Mouse (Mus musculus): ENCODE data around the gene Rptor. TPM values are rescaled to one million over a fixed set of nuclear protein-coding genes. Genes with fewer than 3 reads are reported as not detected.

Gene Rptor
- total and polyA plus RNA-seq, 2 experiments from 2014 or later: 8.5 to 64.8 TPM

- no peak for DNase-seq (ENCODE audit: low spot score)
- no peak for TF ChIP-seq CTCF (IDR thresholded peaks at IDR 0.05)
- H3K27me3 ChIP-seq (ENCODE audit: insufficient read depth, low read length): no peaks in the 10 kb centered on the region; the same call in 1 of the 2 replicates
- H3K36me3 ChIP-seq (ENCODE audit: insufficient read depth, low read length): no peaks in the 10 kb centered on the region
- H3K9ac ChIP-seq (replicated peaks; ENCODE audit: low read length, poor library complexity, severe bottlenecking): no peak overlapping the region
- no peak overlapping the region for H3K4me3 ChIP-seq (ENCODE audit: low read depth, low read length)
- 36% methylated on average over 6 of the region's 6 CpGs for WGBS
- H3K4me1 ChIP-seq (ENCODE audit: insufficient read depth, low read length): peaks cover 15% of the 10 kb centered on the region
- no peak for ATAC-seq (ENCODE audit: low FRiP score)
- H3K9me3 ChIP-seq (ENCODE audit: low read length): no peaks in the 10 kb centered on the region
- H3K27ac ChIP-seq (ENCODE audit: low read depth, low read length): no peak overlapping the region
- H3K4me2 ChIP-seq (ENCODE audit: low read depth, low read length, poor library complexity, severe bottlenecking): no peak overlapping the region
These were observed 40.4 kb upstream of the Rptor start for GRCm38 (mm10) chr11:119562286-119562685.

GRCm38 (mm10) chr11:119563166-119563565, 39.5 kb upstream of the Rptor start:
- TF ChIP-seq CTCF (IDR thresholded peaks at IDR 0.05): no peak
- Histone ChIP-seq H3K4me1 (ENCODE audit: insufficient read depth, low read length) (peaks cover 12% of the 10 kb centered on the region), H3K27me3 (ENCODE audit: insufficient read depth, low read length) (no peaks in the 10 kb centered on the region; the same call in 1 of the 2 replicates), H3K27ac (ENCODE audit: low read depth, low read length) (no peak overlapping the region), H3K9me3 (ENCODE audit: low read length) (no peaks in the 10 kb centered on the region), H3K4me3 (ENCODE audit: low read depth, low read length) (no peak overlapping the region), H3K36me3 (ENCODE audit: insufficient read depth, low read length) (no peaks in the 10 kb centered on the region), H3K9ac (replicated peaks; ENCODE audit: low read length, poor library complexity, severe bottlenecking) (no peak overlapping the region), H3K4me2 (ENCODE audit: low read depth, low read length, poor library complexity, severe bottlenecking) (no peak overlapping the region)
- no peak for DNase-seq (ENCODE audit: low spot score)
- 73% methylated on average over 9 of the region's 9 CpGs for WGBS
- ATAC-seq (ENCODE audit: low FRiP score): no peak

GRCm38 (mm10) chr11:119564383-119564782, 38.3 kb upstream of the Rptor start:
- TF ChIP-seq CTCF (IDR thresholded peaks at IDR 0.05): no peak
- no peak overlapping the region for H3K4me3 ChIP-seq (ENCODE audit: low read depth, low read length)
- no peaks in the 10 kb centered on the region; the same call in 1 of the 2 replicates for H3K27me3 ChIP-seq (ENCODE audit: insufficient read depth, low read length)
- no peak overlapping the region for H3K4me2 ChIP-seq (ENCODE audit: low read depth, low read length, poor library complexity, severe bottlenecking)
- WGBS: 79% methylated on average over 10 of the region's 10 CpGs
- H3K4me1 ChIP-seq (ENCODE audit: insufficient read depth, low read length): peaks cover 7% of the 10 kb centered on the region
- H3K9me3 ChIP-seq (ENCODE audit: low read length): no peaks in the 10 kb centered on the region
- no peak for DNase-seq (ENCODE audit: low spot score)
- no peak overlapping the region for H3K9ac ChIP-seq (replicated peaks; ENCODE audit: low read length, poor library complexity, severe bottlenecking)
- ATAC-seq (ENCODE audit: low FRiP score): no peak
- H3K36me3 ChIP-seq (ENCODE audit: insufficient read depth, low read length): no peaks in the 10 kb centered on the region
- H3K27ac ChIP-seq (ENCODE audit: low read depth, low read length): no peak overlapping the region

- no peak overlapping the region for H3K4me3 ChIP-seq (ENCODE audit: low read depth, low read length)
- H3K9me3 ChIP-seq (ENCODE audit: low read length): no peaks in the 10 kb centered on the region
- no peak overlapping the region for H3K9ac ChIP-seq (replicated peaks; ENCODE audit: low read length, poor library complexity, severe bottlenecking)
- H3K4me2 ChIP-seq (ENCODE audit: low read depth, low read length, poor library complexity, severe bottlenecking): no peak overlapping the region
- DNase-seq (ENCODE audit: low spot score) (no peak), ATAC-seq (ENCODE audit: low FRiP score) (peak; percentile 23; the same call in 1 of the 2 replicates)
- no peaks in the 10 kb centered on the region for H3K36me3 ChIP-seq (ENCODE audit: insufficient read depth, low read length)
- H3K27me3 ChIP-seq (ENCODE audit: insufficient read depth, low read length): no peaks in the 10 kb centered on the region; the same call in 1 of the 2 replicates
- peak overlapping the region; percentile 65 for H3K27ac ChIP-seq (ENCODE audit: low read depth, low read length)
- TF ChIP-seq CTCF (IDR thresholded peaks at IDR 0.05): no peak
- peaks cover 6% of the 10 kb centered on the region for H3K4me1 ChIP-seq (ENCODE audit: insufficient read depth, low read length)
- WGBS: 58% methylated on average over 7 of the region's 7 CpGs
These were observed 37.7 kb upstream of the Rptor start for GRCm38 (mm10) chr11:119565021-119565420.

GRCm38 (mm10) chr11:119565684-119566083, 37.0 kb upstream of the Rptor start:
- WGBS: 22% methylated on average over 10 of the region's 10 CpGs
- H3K9me3 ChIP-seq (ENCODE audit: low read length): no peaks in the 10 kb centered on the region
- H3K27ac ChIP-seq (ENCODE audit: low read depth, low read length): peak overlapping the region; percentile 65; the same call in 1 of the 2 replicates
- H3K4me1 ChIP-seq (ENCODE audit: insufficient read depth, low read length): peaks cover 6% of the 10 kb centered on the region
- ATAC-seq (ENCODE audit: low FRiP score) (peak; percentile 54; the same call in 1 of the 2 replicates), DNase-seq (ENCODE audit: low spot score) (peak; percentile 42)
- H3K4me3 ChIP-seq (ENCODE audit: low read depth, low read length): no peak overlapping the region
- no peak overlapping the region for H3K9ac ChIP-seq (replicated peaks; ENCODE audit: low read length, poor library complexity, severe bottlenecking)
- TF ChIP-seq CTCF (IDR thresholded peaks at IDR 0.05): no peak
- no peaks in the 10 kb centered on the region; the same call in 1 of the 2 replicates for H3K27me3 ChIP-seq (ENCODE audit: insufficient read depth, low read length)
- H3K36me3 ChIP-seq (ENCODE audit: insufficient read depth, low read length): no peaks in the 10 kb centered on the region
- H3K4me2 ChIP-seq (ENCODE audit: low read depth, low read length, poor library complexity, severe bottlenecking): 0 out of 2 replicates have a peak overlapping the region, but pooled peaks have one; percentile 20

GRCm38 (mm10) chr11:119566188-119566587, 36.5 kb upstream of the Rptor start:
- Histone ChIP-seq H3K9ac (replicated peaks; ENCODE audit: low read length, poor library complexity, severe bottlenecking) (no peak overlapping the region), H3K4me1 (ENCODE audit: insufficient read depth, low read length) (peaks cover 6% of the 10 kb centered on the region), H3K27me3 (ENCODE audit: insufficient read depth, low read length) (no peaks in the 10 kb centered on the region; the same call in 1 of the 2 replicates), H3K9me3 (ENCODE audit: low read length) (no peaks in the 10 kb centered on the region), H3K36me3 (ENCODE audit: insufficient read depth, low read length) (no peaks in the 10 kb centered on the region), H3K27ac (ENCODE audit: low read depth, low read length) (no peak overlapping the region), H3K4me3 (ENCODE audit: low read depth, low read length) (no peak overlapping the region), H3K4me2 (ENCODE audit: low read depth, low read length, poor library complexity, severe bottlenecking) (no peak overlapping the region)
- no peak; the same call in 1 of the 2 replicates for ATAC-seq (ENCODE audit: low FRiP score)
- no peak for TF ChIP-seq CTCF (IDR thresholded peaks at IDR 0.05)
- DNase-seq (ENCODE audit: low spot score): no peak
- 57% methylated on average over 5 of the region's 5 CpGs for WGBS

Measured in midbrain, postnatal 0 days (tissue).